9 mouse cellular contexts compared by ENCODE assay signal in the genomic region with DNA sequence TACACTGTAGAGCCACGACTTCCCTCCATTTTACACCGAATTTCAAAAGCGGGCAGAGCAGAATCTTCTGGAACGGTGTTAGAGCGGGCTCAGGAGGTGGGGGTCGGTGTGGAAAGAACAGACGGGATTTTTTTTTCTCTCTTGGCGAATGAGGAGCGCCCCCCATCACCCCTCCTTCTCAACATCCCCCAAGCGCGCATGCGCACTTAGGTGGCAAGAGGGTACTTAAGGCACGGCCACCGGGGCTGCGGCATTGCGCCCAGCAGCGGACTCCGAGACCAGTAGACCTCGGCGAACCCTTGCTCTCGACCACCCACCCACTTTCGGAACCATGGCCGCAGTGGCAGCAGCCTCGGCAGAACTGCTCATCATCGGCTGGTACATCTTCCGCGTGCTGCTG. TPM values are rescaled to one million over a fixed set of nuclear protein-coding genes. Genes with fewer than 3 reads are reported as not detected.
DNase-seq lines count a peak whose midpoint lies in the region; ATAC-seq and TF ChIP-seq lines count a peak whose summit lies in the region.
"Had no signal": no experiment of that assay in that cellular context is flagged by ENCODE, and none has a peak within 500 bp of the region (broad histone marks: within the 10 kb centered on the region; RNA-seq: fewer than 3 reads in every experiment).

Gene Nnat, plus strand, starts transcription at position 221 of the 400 bp plus-strand sequence.

- peak within 1 kb of the TSS; percentile 63 for H3K4me2 ChIP-seq in lung, embryonic 14.5 days
- peak within 1 kb of the TSS; percentile 67 for H3K4me2 ChIP-seq in forebrain, embryonic 14.5 days (ENCODE audit: low read length)
- peak within 1 kb of the TSS; percentile 58 for H3K4me2 ChIP-seq in midbrain, embryonic 11.5 days

- peaks cover 35% of the 10 kb centered on the region for H3K9me3 ChIP-seq in lung, embryonic 14.5 days (ENCODE audit: low read depth, low read length)
- H3K9me3 ChIP-seq in forebrain, embryonic 14.5 days (replicated peaks; ENCODE audit: control insufficient read depth, low read length) = peaks cover 22% of the 10 kb centered on the region
- H3K9me3 ChIP-seq in midbrain, embryonic 11.5 days (ENCODE audit: control insufficient read depth, low read length) = peaks cover 21% of the 10 kb centered on the region

- peak within 1 kb of the TSS; percentile 65 for H3K9ac ChIP-seq in lung, embryonic 14.5 days
- H3K9ac ChIP-seq in forebrain, embryonic 14.5 days (ENCODE audit: low read length) = peak within 1 kb of the TSS; percentile 93
- peak within 1 kb of the TSS; percentile 81 for H3K9ac ChIP-seq in midbrain, embryonic 11.5 days (ENCODE audit: low read length)

- no peak for TF ChIP-seq CTCF in lung, embryonic 14.5 days (IDR thresholded peaks at IDR 0.05; ENCODE audit: low read depth)
- TF ChIP-seq CTCF in brain, embryonic 14.5 days (IDR thresholded peaks at IDR 0.05; ENCODE audit: borderline replicate concordance, extremely low read depth, insufficient read depth, insufficient read length) = no peak

- peaks cover 5% of the 10 kb centered on the region; the same call in 1 of the 2 replicates for H3K4me1 ChIP-seq in lung, embryonic 14.5 days (ENCODE audit: insufficient read depth)
- peaks cover 4% of the 10 kb centered on the region; the same call in 1 of the 2 replicates for H3K4me1 ChIP-seq in forebrain, embryonic 14.5 days (ENCODE audit: control insufficient read depth, insufficient read depth, low read length)
- H3K4me1 ChIP-seq in midbrain, embryonic 11.5 days (ENCODE audit: control insufficient read depth, insufficient read depth, low read length) = peaks cover 13% of the 10 kb centered on the region

- peaks cover 37% of the 10 kb centered on the region for H3K36me3 ChIP-seq in lung, embryonic 14.5 days (ENCODE audit: insufficient read depth)
- H3K36me3 ChIP-seq in forebrain, embryonic 14.5 days (ENCODE audit: control insufficient read depth, insufficient read depth, low read length) = peaks cover 44% of the 10 kb centered on the region
- H3K36me3 ChIP-seq in midbrain, embryonic 11.5 days (ENCODE audit: control insufficient read depth, insufficient read depth, low read length) = peaks cover 21% of the 10 kb centered on the region

- peak within 1 kb of the TSS; percentile 76 for H3K27ac ChIP-seq in lung, embryonic 14.5 days (ENCODE audit: low read depth)
- peak within 1 kb of the TSS; percentile 97 for H3K27ac ChIP-seq in forebrain, embryonic 14.5 days (ENCODE audit: low read depth, low read length)
- H3K27ac ChIP-seq in midbrain, embryonic 11.5 days (ENCODE audit: low read depth, low read length) = peak within 1 kb of the TSS; percentile 70

- ATAC-seq in lung, embryonic 14.5 days (ENCODE audit: insufficient read depth) = peak; percentile 29; the same call in 1 of the 2 replicates
- ATAC-seq in forebrain, embryonic 14.5 days = peak; percentile 73
- peak; percentile 73 for ATAC-seq in midbrain, embryonic 11.5 days (ENCODE audit: low FRiP score)
- ATAC-seq in megakaryocyte progenitor cell, adult 5-6 weeks (replicated peaks; ENCODE audit: poor library complexity) = no peak

- peak; percentile 97; the same call in 1 of the 2 replicates for TF ChIP-seq POLR2A in brain, embryonic 14.5 days (IDR thresholded peaks at IDR 0.05; ENCODE audit: borderline replicate concordance, extremely low read depth, insufficient read depth, insufficient read length, poor library complexity, severe bottlenecking)

- peak within 1 kb of the TSS; percentile 51 for H3K4me3 ChIP-seq in lung, embryonic 14.5 days (ENCODE audit: low read depth, low read length)
- peak within 1 kb of the TSS; percentile 55 for H3K4me3 ChIP-seq in forebrain, embryonic 14.5 days (ENCODE audit: low read depth, low read length)
- peak within 1 kb of the TSS; percentile 57 for H3K4me3 ChIP-seq in midbrain, embryonic 11.5 days (ENCODE audit: low read depth, low read length)
- H3K4me3 ChIP-seq: erythroblast, embryonic 14.5 days had no signal

- 52% methylated on average over 27 of the region's 27 CpGs for WGBS in lung, embryonic 14.5 days
- 54% methylated on average over 27 of the region's 27 CpGs for WGBS in forebrain, embryonic 14.5 days
- 48% methylated on average over 27 of the region's 27 CpGs for WGBS in midbrain, embryonic 11.5 days

- H3K27me3 ChIP-seq in lung, embryonic 14.5 days (ENCODE audit: insufficient read depth, low read length) = no peaks in the 10 kb centered on the region
- no peaks in the 10 kb centered on the region for H3K27me3 ChIP-seq in forebrain, embryonic 14.5 days (replicated peaks; ENCODE audit: control insufficient read depth, insufficient read depth, low read length)
- H3K27me3 ChIP-seq in midbrain, embryonic 11.5 days (ENCODE audit: control insufficient read depth, insufficient read depth, low read length) = no peaks in the 10 kb centered on the region; the same call in 1 of the 2 replicates

- peak; percentile 88 for DNase-seq in lung, embryonic 14.5 days
- no peak for DNase-seq in lung, adult 18-20 months
- DNase-seq in brain, embryonic 14.5 days (ENCODE audit: low read depth) = peak; percentile 96
- peak; percentile 95 for DNase-seq in forebrain, embryonic 14.5 days (ENCODE audit: low spot score)
- DNase-seq in layer of hippocampus, postnatal 25 days (ENCODE audit: extremely low spot score in 1 of 2, low spot score in 1 of 2) = peak in 1 of 2 experiments; percentile 62
- peak; percentile 98 for DNase-seq in midbrain, embryonic 11.5 days (ENCODE audit: low spot score, missing footprints)
- peak; percentile 50 for DNase-seq in testis, postnatal 14 days (ENCODE audit: low spot score)

RNA-seq across cellular contexts. Expression of gene Nnat, which starts in this region (rescaled TPM):
- polyA plus RNA-seq in lung, embryonic 14.5 days (2014; fragmentation: Nextera tagmentation; extraction: Ambion mirVana) = 414 and 435 TPM in 2 replicates
- polyA plus RNA-seq in brain, embryonic 14.5 days (2012; rRNA removed) = 8,068 and 9,838 TPM in 2 replicates
- polyA plus RNA-seq in forebrain, embryonic 14.5 days (2014; fragmentation: Nextera tagmentation; extraction: Ambion mirVana) = 6,589 and 7,102 TPM in 2 replicates
- 100 to 1,000 TPM; 534 to 747 TPM for total RNA-seq in layer of hippocampus, postnatal 25 days (2021)
- 1,391 and 1,438 TPM in 2 replicates for polyA plus RNA-seq in midbrain, embryonic 11.5 days (2014; fragmentation: Nextera tagmentation; extraction: Ambion mirVana)
- 0.24 TPM in 1 of 2 replicates, not detected in the other for total RNA-seq in megakaryocyte progenitor cell, adult 5-6 weeks (2015)
- total RNA-seq in megakaryocyte progenitor cell, adult 5-6 weeks (2017) = not detected in 2 replicates

Comparison
In these comparisons a context has a peak if more than half of its experiments do, and no peak if none do; other contexts are left out.
1. RNA of gene Nnat (total RNA-seq): 534 to 747 TPM in layer of hippocampus, postnatal 25 days; 0.24 TPM in megakaryocyte progenitor cell, adult 5-6 weeks; every median in the first group is over 100 times any median in the second.
2. DNase-seq: peak in lung, embryonic 14.5 days (single experiment), brain, embryonic 14.5 days (single experiment), forebrain, embryonic 14.5 days (single experiment), midbrain, embryonic 11.5 days (single experiment) and testis, postnatal 14 days (single experiment); none in lung, adult 18-20 months (0 of 2).
3. Peak in every context shown above with its lines, with median percentiles within 50 percentile points of each other: H3K27ac ChIP-seq, H3K4me2 ChIP-seq, H3K4me3 ChIP-seq and H3K9ac ChIP-seq.